Mouse (Mus musculus): ENCODE results near the gene Dock3.

Gene Dock3

DNA sequence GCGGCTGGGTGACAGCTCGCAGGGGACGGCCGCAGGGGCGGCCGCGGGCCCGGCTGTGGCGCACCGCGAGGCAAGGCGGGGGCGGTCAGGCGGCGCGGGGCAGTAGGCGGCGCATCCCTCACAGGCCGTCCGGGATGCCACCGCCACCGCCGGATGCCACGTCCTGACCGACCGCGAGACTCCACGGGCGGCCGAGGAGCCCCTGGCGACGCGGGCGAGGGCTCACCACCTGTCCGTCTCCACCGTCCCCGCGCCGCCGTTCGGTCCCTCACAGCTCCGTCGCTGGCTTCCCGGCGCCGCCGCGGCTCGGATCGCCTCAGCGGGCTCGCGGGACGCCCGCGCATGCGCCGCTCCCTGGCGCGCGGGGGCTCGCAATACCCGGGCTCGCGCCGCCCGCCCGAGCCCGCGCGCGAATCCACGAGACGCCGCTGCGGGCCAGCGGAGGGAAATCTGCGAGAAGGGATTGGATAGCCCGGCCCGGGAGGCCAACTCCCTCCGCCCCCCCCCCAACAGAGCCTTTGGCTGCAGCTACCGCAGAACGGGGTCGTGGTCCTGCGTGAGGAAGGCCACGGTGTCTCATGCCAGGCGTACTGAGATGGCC is at the start of gene Dock3:
TSS of gene Dock3 (minus strand) at position 371 of the 601 bp plus-strand sequence.
- peak in 1 of 2 experiments; percentile 8 for DNase-seq (ENCODE audit: low read depth in 2 of 2, low spot score in 2 of 2)

DNA sequence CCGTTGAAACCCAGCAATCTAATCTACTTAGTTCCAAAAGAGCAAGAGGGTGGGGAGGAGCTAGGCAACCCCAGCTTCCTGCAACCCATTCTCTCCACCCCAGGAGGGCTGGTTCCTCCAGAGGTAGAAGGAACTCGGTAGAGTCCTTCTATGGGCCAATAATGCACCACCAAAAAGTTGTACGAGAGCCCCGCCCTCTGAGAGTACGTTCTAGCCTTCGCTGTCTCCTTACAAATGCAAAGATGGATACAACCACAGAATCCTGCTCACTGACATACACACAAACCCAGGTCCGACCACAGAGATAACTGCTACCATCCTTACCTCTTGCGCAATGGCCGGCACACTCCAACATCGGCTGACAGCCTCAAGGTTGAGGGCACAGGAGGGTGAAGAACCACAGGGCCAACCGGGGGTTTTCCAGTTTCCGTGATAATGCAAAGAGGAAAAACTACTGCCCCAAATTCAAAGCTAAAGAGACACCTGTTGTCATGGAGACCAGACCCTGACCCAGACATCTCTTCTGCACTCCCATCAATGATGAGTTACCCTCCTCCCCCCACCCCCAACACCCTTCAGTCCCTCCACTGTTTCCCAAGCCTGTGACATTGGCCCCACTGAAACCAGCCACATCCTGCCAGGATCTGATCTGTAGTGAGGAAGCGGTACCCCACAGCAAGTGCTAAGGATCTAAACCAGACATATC is 48.8 kb upstream of the Dock3 start:
- DNase-seq (ENCODE audit: low read depth in 2 of 2, low spot score in 2 of 2): peak in 1 of 2 experiments; percentile 30

DNA sequence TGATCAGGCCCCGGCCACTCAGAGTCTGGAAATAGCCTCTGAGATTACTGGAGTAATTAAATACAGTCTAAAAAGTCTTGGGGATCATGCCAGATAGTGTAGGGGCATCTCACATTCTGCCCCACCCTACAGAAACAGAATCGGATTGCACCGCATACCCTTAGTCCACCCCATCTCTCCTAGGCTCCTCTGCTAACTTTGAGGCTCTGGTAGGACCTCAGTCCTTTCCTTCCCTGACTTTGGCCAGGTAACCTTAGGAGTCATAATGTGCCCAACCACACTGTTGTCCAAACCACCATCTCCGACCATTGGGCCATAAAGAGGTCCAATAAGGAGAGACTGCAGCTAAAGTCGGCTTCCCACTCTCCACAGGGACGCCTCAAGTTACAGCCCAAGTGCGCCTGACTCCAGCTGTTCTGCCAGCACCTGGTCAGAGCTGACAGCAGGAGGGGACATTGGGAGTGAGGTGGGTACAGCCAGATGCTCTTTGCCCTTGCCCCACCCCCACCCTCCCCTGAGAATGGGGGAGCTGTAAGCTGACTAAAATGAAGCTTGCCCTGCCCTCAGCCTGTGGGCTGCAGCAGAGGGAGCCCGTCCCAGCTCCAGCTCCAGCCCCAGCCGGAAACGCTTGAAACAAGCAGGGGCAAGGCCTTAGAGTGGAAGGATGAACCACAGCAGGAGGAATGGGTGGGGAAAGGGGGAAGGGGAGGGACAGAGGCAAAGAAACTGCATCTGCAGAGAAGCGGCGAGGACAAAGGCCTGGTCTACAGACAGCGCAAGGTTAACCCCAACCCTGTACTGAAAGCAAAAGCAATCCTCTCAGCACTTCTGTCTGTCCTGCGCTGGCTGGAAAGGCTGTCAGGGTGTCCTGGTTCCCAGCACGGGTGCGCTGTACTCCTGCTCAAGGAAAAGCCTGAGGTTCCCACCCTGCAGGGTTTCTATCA is 47.9 kb upstream of the Dock3 start:
- no peak for DNase-seq (ENCODE audit: low read depth in 2 of 2, low spot score in 2 of 2)

DNA sequence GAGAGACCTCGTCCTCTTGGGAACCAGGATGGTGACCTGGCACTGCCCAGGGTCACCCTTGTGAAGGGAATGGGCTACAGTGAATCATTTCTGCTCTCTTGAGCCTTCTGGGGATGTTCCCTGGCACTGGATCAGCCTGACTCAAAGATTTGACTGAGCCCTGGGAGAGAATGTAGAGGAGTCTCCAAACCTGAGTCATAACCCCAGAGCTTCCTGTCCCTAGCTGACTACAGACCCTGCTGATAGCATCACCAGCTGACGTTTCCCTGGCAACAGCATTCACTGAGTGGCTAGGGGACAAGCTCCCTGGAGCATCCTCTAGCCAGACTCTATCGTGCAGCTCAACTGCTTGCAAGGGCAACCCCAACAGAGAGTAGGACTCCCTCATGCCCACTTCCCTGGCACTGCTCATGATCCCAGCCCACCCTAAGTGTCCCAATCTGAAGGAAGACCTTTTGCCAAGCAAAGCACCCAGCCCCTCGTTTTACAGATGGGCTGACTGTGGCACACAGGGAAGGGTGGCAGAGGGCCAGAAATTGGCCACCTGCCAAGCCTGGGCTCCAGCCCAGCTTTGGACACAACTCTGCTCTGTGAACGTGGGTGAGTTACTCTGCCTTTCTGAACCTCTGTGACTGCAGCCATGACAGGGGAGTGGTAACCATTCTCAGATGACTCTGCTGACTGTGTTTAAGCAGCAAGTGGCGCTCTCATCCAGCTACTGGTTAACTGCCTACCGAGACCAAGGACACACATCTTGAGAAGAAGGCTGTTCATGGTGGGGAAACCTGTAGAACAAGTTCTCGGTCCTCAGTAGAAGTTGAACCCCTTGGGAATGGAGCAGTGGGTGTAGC is 47.0 kb upstream of the Dock3 start:
- DNase-seq (ENCODE audit: low read depth in 2 of 2, low spot score in 2 of 2): no peak

DNA sequence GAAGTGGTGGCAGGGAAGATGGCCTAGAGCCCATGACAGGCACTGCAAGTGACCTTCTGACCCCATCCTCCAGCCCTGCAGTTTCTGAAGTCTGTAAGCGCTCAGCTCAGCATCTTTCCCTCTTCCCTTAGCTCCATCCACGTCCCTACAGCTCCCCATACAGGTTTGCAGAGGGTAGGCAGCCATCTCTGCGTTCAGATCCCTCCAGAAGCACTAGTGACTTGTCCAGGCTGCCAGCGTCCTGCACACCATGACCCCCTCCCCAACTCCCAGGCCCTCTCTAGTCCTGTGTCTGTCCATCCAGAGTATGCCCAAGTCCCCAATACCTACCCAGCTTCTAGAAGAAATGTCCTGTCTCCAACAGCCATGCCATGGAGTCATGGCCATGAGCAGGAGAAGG is 46.4 kb upstream of the Dock3 start:
- no peak for DNase-seq (ENCODE audit: low read depth in 2 of 2, low spot score in 2 of 2)

DNA sequence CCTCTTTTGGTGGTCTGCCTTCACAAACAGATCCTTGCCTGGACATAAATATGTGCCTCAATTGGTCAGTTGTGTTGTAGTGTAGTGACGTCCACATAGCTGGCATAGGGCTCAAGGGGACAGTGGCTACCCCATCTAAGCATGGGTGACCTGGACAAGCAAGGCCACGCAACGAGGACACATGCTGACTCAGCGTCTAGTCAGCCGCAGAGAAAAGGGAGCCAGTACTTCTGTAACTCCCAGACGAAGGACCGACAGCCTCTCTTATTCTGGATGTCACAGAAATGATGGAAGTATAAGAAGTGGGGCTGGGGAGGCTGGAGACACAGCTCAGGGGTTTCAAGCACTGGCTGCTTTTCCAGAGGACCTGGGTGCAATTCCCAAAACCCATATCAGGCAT is 45.9 kb upstream of the Dock3 start:
- no peak for DNase-seq (ENCODE audit: low read depth in 2 of 2, low spot score in 2 of 2)

DNA sequence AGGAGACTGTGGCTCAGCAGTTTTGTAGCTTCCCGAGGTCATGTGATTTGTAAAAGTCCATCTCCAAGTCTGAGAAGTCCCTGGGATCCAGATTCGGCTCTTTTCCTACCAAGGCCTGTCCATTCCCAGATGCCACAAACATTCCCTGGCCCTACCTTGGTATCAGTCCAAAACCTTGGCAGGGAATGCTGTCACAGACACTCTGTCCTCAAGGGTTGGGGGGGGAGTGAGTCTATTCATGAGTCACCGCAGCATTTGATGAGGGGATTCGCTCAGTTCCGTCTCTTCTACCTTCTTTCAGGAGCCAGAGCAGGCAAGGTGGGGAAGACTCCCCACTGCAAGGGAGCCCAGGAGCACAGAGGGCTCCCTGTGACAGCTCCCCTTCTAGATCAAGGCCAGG is 44.0 kb upstream of the Dock3 start:
- no peak for DNase-seq (ENCODE audit: low read depth in 2 of 2, low spot score in 2 of 2)

DNA sequence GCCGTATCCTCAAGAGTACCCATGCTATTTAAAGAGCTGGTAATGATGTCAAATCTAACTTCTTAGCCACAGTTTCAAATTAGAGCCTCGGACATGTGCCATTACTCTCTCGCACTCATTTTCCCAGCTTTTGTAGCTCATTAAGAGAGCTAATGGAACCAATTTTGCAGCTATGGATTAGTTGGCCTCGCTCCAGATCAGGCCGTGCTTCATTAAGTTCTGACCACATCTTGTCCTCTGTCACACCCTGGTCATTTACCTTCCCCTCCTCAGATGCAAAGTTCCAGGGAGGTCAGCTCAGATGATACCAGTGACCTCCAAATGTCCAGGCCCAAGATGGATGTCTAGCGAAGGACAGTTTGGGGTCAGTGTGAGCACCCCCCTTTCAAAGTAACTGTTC is 43.0 kb upstream of the Dock3 start:
- no peak for DNase-seq (ENCODE audit: low read depth in 2 of 2, low spot score in 2 of 2)

DNA sequence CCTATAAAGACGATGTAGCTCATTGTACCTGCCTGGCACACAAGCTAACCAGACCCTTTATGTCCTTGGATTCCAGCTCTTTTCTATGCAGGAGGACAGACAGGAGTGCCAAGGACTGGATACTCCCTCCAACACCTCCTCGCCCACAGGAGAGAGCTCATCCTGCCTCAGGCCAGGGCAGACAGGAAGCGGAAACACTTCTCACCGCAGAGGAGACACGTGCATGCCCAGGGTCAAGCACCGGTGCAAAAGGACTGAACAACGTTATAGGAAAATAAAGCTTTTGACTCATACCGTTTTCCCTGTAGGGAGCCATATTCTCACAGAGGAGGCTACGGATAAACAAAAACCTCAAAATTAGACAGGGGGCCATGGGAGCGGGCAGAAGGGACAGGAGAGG is 41.5 kb upstream of the Dock3 start:
- no peak for DNase-seq (ENCODE audit: low read depth in 2 of 2, low spot score in 2 of 2)

DNA sequence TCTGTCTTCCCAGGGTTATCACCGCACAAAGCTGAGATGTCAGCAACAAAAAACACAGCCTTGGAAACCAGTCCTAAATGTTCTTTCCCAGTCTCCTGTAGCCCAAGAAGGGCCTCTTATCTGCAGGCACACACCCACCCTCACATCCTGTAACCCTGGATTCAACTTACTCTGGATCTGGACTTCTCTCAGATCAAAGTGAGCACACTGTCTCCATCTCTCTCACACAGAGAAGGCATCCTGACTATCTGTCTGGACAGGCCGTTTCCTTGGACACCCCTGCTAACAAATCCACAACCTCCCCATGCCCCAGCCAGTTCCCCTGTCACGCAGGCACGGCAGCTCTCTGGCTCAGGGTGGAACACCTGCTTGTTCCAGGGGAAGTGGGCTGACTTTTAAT is 40.6 kb upstream of the Dock3 start:
- no peak for DNase-seq (ENCODE audit: low read depth in 2 of 2, low spot score in 2 of 2)

DNA sequence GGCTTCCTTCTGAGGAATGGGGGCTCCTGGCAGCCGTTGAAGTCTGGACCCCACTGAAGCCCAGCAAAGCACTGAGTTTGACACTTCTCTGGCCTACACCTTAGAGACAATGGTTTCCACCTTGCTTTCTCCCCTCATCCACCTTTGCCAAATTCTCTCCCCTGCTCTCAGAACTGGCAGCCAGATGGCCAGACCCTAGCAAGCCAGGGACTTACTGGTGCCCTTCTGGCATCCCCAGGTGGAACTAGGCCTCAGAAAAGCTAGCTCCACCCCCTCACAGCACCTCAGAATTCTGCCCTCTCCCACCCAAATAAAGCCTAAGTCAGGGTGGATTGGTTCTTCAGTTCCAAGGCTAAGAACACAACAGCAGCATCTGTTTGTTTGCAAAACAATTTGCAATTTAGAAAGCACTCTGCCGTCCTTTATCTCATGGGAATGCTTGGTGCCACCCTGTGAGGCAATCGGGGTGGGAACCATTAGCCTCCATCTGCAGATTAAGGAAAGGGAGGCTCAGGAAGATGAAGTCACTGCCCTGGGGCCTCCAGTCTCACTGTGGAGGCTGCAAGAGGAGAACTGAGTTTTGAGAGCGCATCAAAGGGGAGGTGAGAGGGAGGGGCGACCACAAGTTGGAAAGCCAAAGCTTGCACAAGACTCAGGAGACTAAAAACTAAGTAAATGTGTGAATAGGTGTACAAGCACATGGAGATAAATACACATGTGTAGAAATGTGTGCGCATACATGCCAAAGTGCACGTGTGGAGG is 39.6 kb upstream of the Dock3 start:
- no peak for DNase-seq (ENCODE audit: low read depth in 2 of 2, low spot score in 2 of 2)

DNA sequence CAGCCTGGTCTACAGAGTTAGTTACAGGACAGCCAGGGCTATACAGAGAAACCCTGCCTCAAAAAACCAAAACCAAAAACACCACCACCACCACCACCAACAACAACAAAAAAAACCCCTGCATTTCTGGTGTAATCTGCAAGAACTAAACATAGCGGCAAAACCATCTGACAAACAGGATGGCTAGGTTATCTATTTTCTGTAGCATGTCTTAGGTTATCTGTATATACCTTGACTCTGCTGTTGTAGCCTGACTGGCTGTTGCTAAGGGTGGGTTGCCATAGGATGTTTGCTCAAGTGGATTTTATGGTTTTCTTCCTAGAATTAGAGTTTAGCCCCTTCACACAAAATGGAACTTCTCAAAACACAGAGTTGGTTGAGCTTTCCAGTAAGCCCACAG is 38.1 kb upstream of the Dock3 start:
- DNase-seq (ENCODE audit: low read depth in 2 of 2, low spot score in 2 of 2): no peak

DNA sequence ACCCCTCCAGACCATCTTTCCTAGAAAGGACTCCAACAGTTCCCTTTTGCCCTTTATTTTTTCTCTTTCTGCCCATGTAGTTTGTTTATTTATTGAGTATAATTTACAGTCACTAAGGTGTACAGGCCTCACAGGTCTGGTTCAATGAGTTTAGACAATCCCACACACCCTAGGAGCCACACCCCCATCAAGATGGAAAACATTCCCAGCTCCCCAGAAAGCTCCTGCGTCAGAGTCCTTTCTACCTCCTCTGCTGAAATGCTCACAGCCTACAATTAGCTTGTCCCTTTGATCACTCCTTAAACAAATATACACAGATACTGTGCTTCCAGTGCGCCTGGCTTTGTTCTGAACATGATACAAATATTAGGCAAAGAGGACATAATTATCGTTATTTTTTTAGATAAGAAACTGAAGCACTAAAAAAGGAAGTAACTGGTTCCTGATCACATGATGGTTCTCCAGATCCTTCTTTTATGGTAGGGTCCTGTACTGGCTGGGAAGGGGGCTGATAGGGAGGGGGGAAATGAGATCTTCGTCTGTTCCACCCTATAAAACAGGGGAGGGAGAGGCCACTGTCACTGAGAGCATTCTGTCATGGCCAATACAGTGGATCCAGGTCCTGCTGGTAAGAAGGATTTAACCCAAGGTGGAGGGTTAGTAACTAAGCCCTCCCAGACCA is 36.2 kb upstream of the Dock3 start:
- no peak for DNase-seq (ENCODE audit: low read depth in 2 of 2, low spot score in 2 of 2)

DNA sequence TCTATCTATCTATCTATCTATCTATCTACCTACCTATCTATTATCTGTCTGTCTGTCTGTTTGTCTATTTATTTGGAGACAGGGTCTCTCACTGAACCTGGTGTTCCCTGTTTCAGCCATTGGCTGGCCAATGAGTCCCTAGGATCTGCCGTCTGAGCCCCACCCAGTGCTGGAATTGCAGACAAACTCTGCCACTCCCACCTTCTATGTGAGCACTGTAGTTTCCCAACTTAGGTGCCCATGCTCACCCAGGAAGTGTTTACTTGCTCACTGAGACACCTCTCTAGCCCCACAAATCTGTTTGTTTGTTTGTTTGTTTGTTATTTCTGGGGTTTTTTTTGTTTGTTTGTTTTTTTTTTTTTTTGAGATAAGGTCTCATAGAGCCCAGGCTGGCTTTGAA is 35.3 kb upstream of the Dock3 start:
- DNase-seq (ENCODE audit: low read depth in 2 of 2, low spot score in 2 of 2): no peak

DNA sequence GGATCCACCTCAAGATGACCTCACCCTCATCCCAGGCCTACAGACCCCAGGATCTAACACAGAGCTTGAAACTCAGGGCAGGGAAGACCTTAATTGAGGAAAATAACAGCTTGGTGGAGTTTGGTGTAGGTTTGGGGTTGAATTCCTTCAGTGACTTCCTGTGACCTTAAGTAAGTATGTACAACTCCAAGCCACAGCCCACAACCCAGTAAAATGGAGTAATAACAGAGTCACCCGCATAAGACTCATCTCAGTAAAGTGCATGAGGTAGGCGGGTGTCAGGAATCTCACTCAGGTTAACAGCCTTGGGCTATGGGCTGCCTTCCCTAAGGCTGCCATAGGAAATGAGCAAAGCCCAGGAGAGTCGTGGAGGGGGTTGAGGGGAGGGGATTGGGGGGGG is 33.0 kb upstream of the Dock3 start:
- no peak for DNase-seq (ENCODE audit: low read depth in 2 of 2, low spot score in 2 of 2)

DNA sequence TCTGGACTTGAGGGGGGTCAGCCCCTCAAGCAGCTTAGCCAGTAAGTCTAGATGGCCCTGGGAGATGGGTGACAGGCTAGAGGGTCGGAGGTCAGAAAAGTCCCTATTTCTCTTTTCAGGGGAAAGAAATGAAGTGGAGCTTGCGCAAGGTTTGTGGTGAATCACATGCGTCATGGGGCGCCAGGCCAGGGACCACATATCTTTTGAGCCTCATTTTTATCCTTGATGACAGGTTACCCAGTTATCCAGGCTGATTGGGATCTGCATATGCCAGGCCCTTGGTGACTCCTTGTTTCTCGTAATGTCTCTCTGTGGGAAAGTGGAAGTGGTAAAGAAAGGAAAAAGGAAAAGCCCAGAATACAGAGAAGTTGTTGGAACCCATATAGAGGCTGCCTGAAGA is 32.2 kb upstream of the Dock3 start:
- no peak for DNase-seq (ENCODE audit: low read depth in 2 of 2, low spot score in 2 of 2)

DNA sequence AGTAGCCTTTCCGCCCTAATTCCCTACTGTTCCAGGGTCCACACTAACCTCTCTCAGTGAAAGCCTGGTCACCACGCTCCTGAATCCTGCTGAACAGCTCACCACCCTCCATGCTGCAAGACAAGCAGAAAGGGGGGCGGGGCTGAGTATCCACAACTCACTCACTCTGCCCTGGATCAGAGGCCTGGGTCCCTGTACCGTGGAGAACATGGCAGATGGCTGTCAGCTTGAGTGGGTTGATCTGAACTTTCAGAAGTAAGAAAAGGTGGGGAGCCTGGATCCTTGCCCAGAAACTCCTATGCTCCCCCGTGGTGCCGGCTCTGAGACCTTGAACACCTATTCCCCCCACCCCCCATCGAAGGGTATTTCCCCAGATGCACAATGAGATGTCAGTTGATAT is 30.7 kb upstream of the Dock3 start:
- no peak for DNase-seq (ENCODE audit: low read depth in 2 of 2, low spot score in 2 of 2)

DNA sequence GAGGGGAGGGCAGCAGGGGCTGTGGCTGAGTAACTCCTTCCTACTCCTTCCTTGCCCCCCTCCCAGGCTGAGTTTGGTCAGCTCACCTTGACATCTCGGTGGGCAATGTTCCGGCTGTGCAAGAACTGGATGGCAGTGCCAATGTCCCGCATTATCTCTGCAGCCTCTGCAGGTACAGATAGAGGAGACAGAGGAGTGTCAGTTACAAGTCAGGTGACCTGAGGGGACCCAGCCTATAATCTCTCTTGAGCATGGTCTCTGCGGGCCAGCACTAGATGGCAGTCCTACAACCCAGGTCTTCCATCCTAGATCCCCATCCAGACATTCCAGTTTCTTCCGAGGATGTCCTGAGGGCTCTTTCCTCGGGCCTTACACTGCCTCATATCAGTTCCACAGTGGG is 30.1 kb upstream of the Dock3 start:
- DNase-seq (ENCODE audit: low read depth in 2 of 2, low spot score in 2 of 2): no peak

DNA sequence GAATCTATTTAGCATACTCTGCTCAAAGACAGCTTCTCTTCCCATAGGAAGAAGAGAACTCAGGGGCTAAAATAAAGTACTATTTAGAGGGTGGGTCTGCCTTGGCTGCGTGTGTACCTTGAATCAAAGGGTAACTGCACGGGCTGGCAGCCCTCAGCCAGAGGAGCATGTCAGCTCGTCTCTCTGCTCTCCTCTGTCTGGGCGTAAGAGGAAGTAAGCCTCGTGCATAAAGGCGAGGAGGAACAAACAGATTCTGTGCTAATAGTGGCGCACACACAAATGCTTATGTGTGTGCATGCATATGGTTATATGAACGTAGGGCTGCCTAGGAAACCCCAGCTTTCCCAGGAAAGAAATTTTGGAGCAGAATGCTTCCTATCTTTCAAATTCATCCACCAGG is 29.1 kb upstream of the Dock3 start:
- no peak for DNase-seq (ENCODE audit: low read depth in 2 of 2, low spot score in 2 of 2)

DNA sequence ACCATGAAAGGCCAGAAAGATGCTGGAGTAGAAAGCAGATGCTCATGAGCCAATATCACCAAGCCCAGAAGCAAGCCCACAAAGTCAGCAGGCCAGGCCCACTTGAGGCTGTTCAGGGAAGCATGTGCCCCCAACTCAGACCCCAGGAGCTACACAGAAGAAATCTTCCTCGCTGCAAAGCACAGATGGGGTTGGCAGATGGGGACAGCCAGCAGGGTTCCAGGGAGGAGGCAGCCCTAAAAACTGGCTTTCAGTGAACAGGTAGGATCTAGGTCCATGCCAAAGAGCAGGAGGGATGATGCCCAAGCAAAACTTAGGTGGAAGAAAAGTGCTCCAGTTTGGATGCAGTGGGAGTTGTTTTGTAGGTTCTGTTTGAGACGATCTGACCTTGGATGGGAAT is 28.7 kb upstream of the Dock3 start:
- no peak for DNase-seq (ENCODE audit: low read depth in 2 of 2, low spot score in 2 of 2)
